Mouse (Mus musculus): ENCODE results near the gene Ndufs7. TPM values are rescaled to one million over a fixed set of nuclear protein-coding genes. Genes with fewer than 3 reads are reported as not detected.
A peak's percentile ranks its signal among the peaks of the same experiment; 100 is the strongest.

Ndufs7 gene
- total and polyA plus RNA-seq, 2 experiments from 2014 or later: 193 to 358 TPM

GRCm38 (mm10) chr10:80252493-80253274 is 3.8 kb downstream of the Ndufs7 start:
- Histone ChIP-seq H3K9me3 (ENCODE audit: low read length) (no peaks in the 10 kb centered on the region), H3K4me2 (ENCODE audit: low read depth, low read length, poor library complexity, severe bottlenecking) (no peak overlapping the region), H3K36me3 (ENCODE audit: insufficient read depth, low read length) (peaks cover 35% of the 10 kb centered on the region), H3K4me3 (ENCODE audit: low read depth, low read length) (no peak overlapping the region), H3K27ac (ENCODE audit: low read depth, low read length) (no peak overlapping the region), H3K27me3 (ENCODE audit: insufficient read depth, low read length) (no peaks in the 10 kb centered on the region), H3K4me1 (ENCODE audit: insufficient read depth, low read length) (peaks cover 11% of the 10 kb centered on the region), H3K9ac (replicated peaks; ENCODE audit: low read length, poor library complexity, severe bottlenecking) (no peak overlapping the region)
- no peak for TF ChIP-seq CTCF (IDR thresholded peaks at IDR 0.05)
- DNase-seq (ENCODE audit: low spot score) (no peak), ATAC-seq (ENCODE audit: low FRiP score) (no peak)
- 92% methylated on average over 11 of the region's 11 CpGs for WGBS

- no peak for TF ChIP-seq CTCF (IDR thresholded peaks at IDR 0.05)
- no peak overlapping the region for H3K4me3 ChIP-seq (ENCODE audit: low read depth, low read length)
- no peak for ATAC-seq (ENCODE audit: low FRiP score)
Observed at GRCm38 (mm10) chr10:80253551-80253950, 4.6 kb downstream of the Ndufs7 start.

GRCm38 (mm10) chr10:80254331-80255297 is 5.7 kb downstream of the Ndufs7 start:
- WGBS: 92% methylated on average over 26 of the region's 26 CpGs
- no peak overlapping the region for H3K4me2 ChIP-seq (ENCODE audit: low read depth, low read length, poor library complexity, severe bottlenecking)
- H3K27ac ChIP-seq (ENCODE audit: low read depth, low read length): no peak overlapping the region
- no peaks in the 10 kb centered on the region for H3K27me3 ChIP-seq (ENCODE audit: insufficient read depth, low read length)
- H3K9me3 ChIP-seq (ENCODE audit: low read length): no peaks in the 10 kb centered on the region
- H3K36me3 ChIP-seq (ENCODE audit: insufficient read depth, low read length): peaks cover 39% of the 10 kb centered on the region
- H3K4me3 ChIP-seq (ENCODE audit: low read depth, low read length): no peak overlapping the region
- no peak for TF ChIP-seq CTCF (IDR thresholded peaks at IDR 0.05)
- ATAC-seq (ENCODE audit: low FRiP score) (no peak), DNase-seq (ENCODE audit: low spot score) (no peak)
- peaks cover 12% of the 10 kb centered on the region for H3K4me1 ChIP-seq (ENCODE audit: insufficient read depth, low read length)
- no peak overlapping the region for H3K9ac ChIP-seq (replicated peaks; ENCODE audit: low read length, poor library complexity, severe bottlenecking)

More at GRCm38 (mm10) chr10:80253551-80253950, 4.6 kb downstream of the Ndufs7 start:
- no peaks in the 10 kb centered on the region for H3K27me3 ChIP-seq (ENCODE audit: insufficient read depth, low read length)
- WGBS: 95% methylated on average over 6 of the region's 6 CpGs
- peaks cover 11% of the 10 kb centered on the region for H3K4me1 ChIP-seq (ENCODE audit: insufficient read depth, low read length)
- no peak overlapping the region for H3K27ac ChIP-seq (ENCODE audit: low read depth, low read length)
- no peaks in the 10 kb centered on the region for H3K9me3 ChIP-seq (ENCODE audit: low read length)
- H3K36me3 ChIP-seq (ENCODE audit: insufficient read depth, low read length): peaks cover 38% of the 10 kb centered on the region
- DNase-seq (ENCODE audit: low spot score): no peak
- H3K4me2 ChIP-seq (ENCODE audit: low read depth, low read length, poor library complexity, severe bottlenecking): no peak overlapping the region
- no peak overlapping the region for H3K9ac ChIP-seq (replicated peaks; ENCODE audit: low read length, poor library complexity, severe bottlenecking)

- peak; percentile 52 for DNase-seq (ENCODE audit: low spot score)
Observed at GRCm38 (mm10) chr10:80255881-80256535, 7.1 kb downstream of the Ndufs7 start.

GRCm38 (mm10) chr10:80257936-80258335 is 9.0 kb downstream of the Ndufs7 start:
- no peak overlapping the region for H3K9ac ChIP-seq (replicated peaks; ENCODE audit: low read length, poor library complexity, severe bottlenecking)
- ATAC-seq (ENCODE audit: low FRiP score) (no peak), DNase-seq (ENCODE audit: low spot score) (no peak)
- no peak overlapping the region for H3K27ac ChIP-seq (ENCODE audit: low read depth, low read length)
- H3K4me1 ChIP-seq (ENCODE audit: insufficient read depth, low read length): peaks cover 7% of the 10 kb centered on the region; the same call in 1 of the 2 replicates
- no peaks in the 10 kb centered on the region for H3K27me3 ChIP-seq (ENCODE audit: insufficient read depth, low read length)
- 83% methylated on average over 2 of the region's 2 CpGs for WGBS
- no peaks in the 10 kb centered on the region for H3K9me3 ChIP-seq (ENCODE audit: low read length)
- no peak overlapping the region for H3K4me2 ChIP-seq (ENCODE audit: low read depth, low read length, poor library complexity, severe bottlenecking)
- H3K36me3 ChIP-seq (ENCODE audit: insufficient read depth, low read length): peaks cover 39% of the 10 kb centered on the region
- TF ChIP-seq CTCF (IDR thresholded peaks at IDR 0.05): no peak
- H3K4me3 ChIP-seq (ENCODE audit: low read depth, low read length): no peak overlapping the region

More at GRCm38 (mm10) chr10:80255881-80256535, 7.1 kb downstream of the Ndufs7 start:
- H3K4me3 ChIP-seq (ENCODE audit: low read depth, low read length): no peak overlapping the region
- 85% methylated on average over 5 of the region's 5 CpGs for WGBS
- H3K4me1 ChIP-seq (ENCODE audit: insufficient read depth, low read length): peaks cover 7% of the 10 kb centered on the region; the same call in 1 of the 2 replicates
- no peaks in the 10 kb centered on the region for H3K9me3 ChIP-seq (ENCODE audit: low read length)
- no peak for ATAC-seq (ENCODE audit: low FRiP score)
- H3K27ac ChIP-seq (ENCODE audit: low read depth, low read length): no peak overlapping the region
- TF ChIP-seq CTCF (IDR thresholded peaks at IDR 0.05): peak; percentile 16; the same call in 1 of the 2 replicates
- no peak overlapping the region for H3K4me2 ChIP-seq (ENCODE audit: low read depth, low read length, poor library complexity, severe bottlenecking)
- no peaks in the 10 kb centered on the region for H3K27me3 ChIP-seq (ENCODE audit: insufficient read depth, low read length)
- no peak overlapping the region for H3K9ac ChIP-seq (replicated peaks; ENCODE audit: low read length, poor library complexity, severe bottlenecking)
- H3K36me3 ChIP-seq (ENCODE audit: insufficient read depth, low read length): peaks cover 39% of the 10 kb centered on the region
